In the genomic region with DNA sequence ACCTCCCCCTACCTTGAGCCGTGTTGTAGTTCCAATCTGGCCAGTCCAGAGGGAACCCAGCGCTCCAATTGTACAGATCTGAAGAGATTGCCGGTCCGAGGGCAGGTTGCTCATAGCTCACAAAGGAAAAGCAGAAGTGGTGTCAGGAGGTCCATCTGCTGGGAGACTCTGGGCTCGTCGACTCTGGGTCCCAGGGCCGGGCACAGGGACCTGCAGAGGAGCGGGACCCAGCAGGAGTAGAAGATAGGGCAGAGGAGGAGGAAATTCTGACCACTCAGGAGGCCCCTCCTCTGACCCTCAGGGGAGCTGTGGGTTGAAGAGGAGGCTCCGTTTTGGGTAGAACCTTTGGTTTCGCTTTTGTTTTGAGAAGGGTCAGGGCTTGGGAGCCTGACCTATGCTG, we compare ENCODE assay signal across 14 mouse cellular contexts. TPM values are rescaled to one million over a fixed set of nuclear protein-coding genes. Genes with fewer than 3 reads are reported as not detected.
DNase-seq lines count a peak whose midpoint lies in the region; ATAC-seq and TF ChIP-seq lines count a peak whose summit lies in the region.
"Had no signal": no experiment of that assay in that cellular context is flagged by ENCODE, and none has a peak within 500 bp of the region (broad histone marks: within the 10 kb centered on the region; RNA-seq: fewer than 3 reads in every experiment).

No protein-coding gene starts in this region.

- no peak for TF ChIP-seq EP300 in liver, postnatal 0 days (IDR thresholded peaks at IDR 0.05; ENCODE audit: low read depth)

- H3K9ac ChIP-seq in liver, postnatal 0 days (replicated peaks): peak overlapping the region; percentile 51; the same call in 1 of the 2 replicates
- H3K9ac ChIP-seq: neural tube, embryonic 12.5 days; stomach, embryonic 15.5 days had no signal

- H3K4me3 ChIP-seq in thymus, adult 2 months (ENCODE audit: control insufficient read depth, insufficient read depth, low read length): peak overlapping the region; percentile 43
- H3K4me3 ChIP-seq in liver, postnatal 0 days (ENCODE audit: low read depth, low read length): peak overlapping the region; percentile 46
- H3K4me3 ChIP-seq in midbrain, embryonic 10.5 days: no peak overlapping the region
- H3K4me3 ChIP-seq: neural tube, embryonic 12.5 days; stomach, embryonic 15.5 days had no signal

- no peaks in the 10 kb centered on the region for H3K36me3 ChIP-seq in thymus, adult 2 months (ENCODE audit: control insufficient read depth, insufficient read depth, low read length)
- no peaks in the 10 kb centered on the region for H3K36me3 ChIP-seq in liver, postnatal 0 days (replicated peaks; ENCODE audit: insufficient read depth, low read length)
- H3K36me3 ChIP-seq in midbrain, embryonic 10.5 days: no peaks in the 10 kb centered on the region
- H3K36me3 ChIP-seq: neural tube, embryonic 12.5 days; stomach, embryonic 15.5 days had no signal

- H3K27ac ChIP-seq in thymus, adult 2 months (ENCODE audit: control insufficient read depth, insufficient read depth, low read length): no peak overlapping the region
- no peak overlapping the region for H3K27ac ChIP-seq in liver, postnatal 0 days (ENCODE audit: low read depth)
- no peak overlapping the region for H3K27ac ChIP-seq in midbrain, embryonic 10.5 days (replicated peaks)
- H3K27ac ChIP-seq: neural tube, embryonic 12.5 days; stomach, embryonic 15.5 days had no signal

- no peaks in the 10 kb centered on the region for H3K9me3 ChIP-seq in liver, postnatal 0 days (ENCODE audit: low read length)
- H3K9me3 ChIP-seq in midbrain, embryonic 10.5 days (replicated peaks): peaks cover 11% of the 10 kb centered on the region; the same call in 1 of the 2 replicates
- H3K9me3 ChIP-seq: neural tube, embryonic 12.5 days; stomach, embryonic 15.5 days had no signal

- peak; percentile 99 for ATAC-seq in common myeloid progenitor, adult 5-6 weeks (replicated peaks; ENCODE audit: low read depth, poor library complexity, severe bottlenecking)
- ATAC-seq in liver, postnatal 0 days: 0 out of 2 replicates have a peak, but pooled peaks have one; percentile 13

- TF ChIP-seq CTCF in thymus, adult 2 months (IDR thresholded peaks at IDR 0.05; ENCODE audit: borderline replicate concordance, control insufficient read depth, extremely low read depth, insufficient read depth, low read length, poor library complexity): no peak
- TF ChIP-seq CTCF in liver, postnatal 0 days (IDR thresholded peaks at IDR 0.05; ENCODE audit: low read depth): no peak

- H3K4me2 ChIP-seq in liver, postnatal 0 days (ENCODE audit: low read depth, low read length): peak overlapping the region; percentile 59
- H3K4me2 ChIP-seq: neural tube, embryonic 12.5 days; stomach, embryonic 15.5 days had no signal

- no peaks in the 10 kb centered on the region for H3K27me3 ChIP-seq in thymus, adult 2 months (ENCODE audit: control insufficient read depth, insufficient read depth, low read length)
- H3K27me3 ChIP-seq in liver, postnatal 0 days (ENCODE audit: insufficient read depth, low read length): no peaks in the 10 kb centered on the region
- no peaks in the 10 kb centered on the region for H3K27me3 ChIP-seq in midbrain, embryonic 10.5 days (ENCODE audit: low read depth, poor library complexity, severe bottlenecking)
- H3K27me3 ChIP-seq: neural tube, embryonic 12.5 days; stomach, embryonic 15.5 days had no signal

- peaks cover 6% of the 10 kb centered on the region; the same call in 1 of the 2 replicates for H3K4me1 ChIP-seq in thymus, adult 2 months (replicated peaks; ENCODE audit: control insufficient read depth, insufficient read depth, low read length)
- no peaks in the 10 kb centered on the region for H3K4me1 ChIP-seq in liver, postnatal 0 days (ENCODE audit: insufficient read depth)
- no peaks in the 10 kb centered on the region for H3K4me1 ChIP-seq in midbrain, embryonic 10.5 days
- H3K4me1 ChIP-seq: neural tube, embryonic 12.5 days; stomach, embryonic 15.5 days had no signal

- no peak for TF ChIP-seq POLR2A in thymus, adult 2 months (IDR thresholded peaks at IDR 0.05; ENCODE audit: control insufficient read depth, extremely low read depth, insufficient read depth, low read length, poor library complexity)

- WGBS in thymus, adult 2 months: 14% methylated on average over 10 of the region's 10 CpGs
- 46% methylated on average over 10 of the region's 10 CpGs for WGBS in liver, postnatal 0 days (ENCODE audit: insufficient replicate concordance)
- WGBS in midbrain, embryonic 10.5 days: 92% methylated on average over 10 of the region's 10 CpGs

- DNase-seq in thymus, adult 2 months: no peak
- DNase-seq in thymus, postnatal 14 days: no peak
- DNase-seq in liver, postnatal 0 days: peak; percentile 23
- DNase-seq in frontal cortex, postnatal 10 days (ENCODE audit: low spot score in 2 of 2): no peak
- DNase-seq in midbrain, embryonic 10.5 days (ENCODE audit: low spot score): no peak
- DNase-seq in layer of hippocampus, postnatal 25 days (ENCODE audit: extremely low spot score in 1 of 2, low spot score in 1 of 2): no peak
- no peak for DNase-seq in right cerebral cortex, postnatal 4 days
- DNase-seq: gastrocnemius, postnatal 25 days; kidney, postnatal 10 days; layer of hippocampus, postnatal 36 days had no signal

RNA-seq across cellular contexts. Expression of gene Tnfsf10, which starts 58.4 kb away (rescaled TPM):
- 6.3 and 7.1 TPM in 2 replicates for polyA plus RNA-seq in thymus, adult 2 months (2012; rRNA removed)
- total RNA-seq in common myeloid progenitor, adult 5-6 weeks (2017): 10.2 and 13.8 TPM in 2 replicates
- 0.23 and 0.37 TPM in 2 replicates for polyA plus RNA-seq in liver, postnatal 0 days (2015; fragmentation: Nextera tagmentation; extraction: Ambion mirVana)
- not detected in 2 replicates for polyA plus RNA-seq in midbrain, embryonic 10.5 days (2016; fragmentation: Nextera tagmentation; extraction: Ambion mirVana)
- total RNA-seq in layer of hippocampus, postnatal 25 days (2021): 1 to 10 TPM in 1 of 2 experiments, under 1 TPM in 1; 0.44 to 1.5 TPM
- total RNA-seq: ES-E14 had no signal
- polyA plus RNA-seq: neural tube, embryonic 12.5 days had no signal
